Mouse (Mus musculus): ENCODE measurements at regions not wholly inside any gene's neighbourhood (a gene's known extent, or its start where the extent isn't known, plus 50 kb on each side); places are given as distances from the start of the nearest gene placed in this dataset.
"Not testable (repeated sequence)": the region's sequence is repeated elsewhere in the genome, so short reads cannot be mapped to it uniquely, and the experiment has no call there.

- no peak for DNase-seq (ENCODE audit: extremely low read depth, low read depth, low spot score)
- H3K9ac ChIP-seq (ENCODE audit: low read depth, low read length), result no peak overlapping the region
- no peaks in the 10 kb centered on the region for H3K79me2 ChIP-seq (ENCODE audit: control insufficient read depth, insufficient read depth, low read length)
- H3K4me1 ChIP-seq (ENCODE audit: control insufficient read depth, insufficient read depth, low read length), result no peaks in the 10 kb centered on the region
- H3K36me3 ChIP-seq (ENCODE audit: control insufficient read depth, insufficient read depth, low read length), result no peaks in the 10 kb centered on the region
- TF ChIP-seq POLR2A (IDR thresholded peaks at IDR 0.05; ENCODE audit: extremely low read depth, insufficient read depth, low read length) (no peak), CTCF (IDR thresholded peaks at IDR 0.05; ENCODE audit: low read depth, low read length) (no peak)
- H3K4me3 ChIP-seq (ENCODE audit: insufficient read depth, low read depth, low read length), result no peak overlapping the region
- no peak overlapping the region for H3K27ac ChIP-seq (replicated peaks; ENCODE audit: insufficient read depth, low read depth, low read length)
- H3K27me3 ChIP-seq (ENCODE audit: control insufficient read depth, insufficient read depth, low read length), result no peaks in the 10 kb centered on the region
- 44% methylated on average over 3 of the region's 3 CpGs for WGBS
These were observed 1071.5 kb downstream of the Adam6a start for GRCm38 (mm10) chr12:114615179-114615578.

- Histone ChIP-seq H3K79me2 (ENCODE audit: control insufficient read depth, insufficient read depth, low read length) (no peaks in the 10 kb centered on the region), H3K36me3 (ENCODE audit: control insufficient read depth, insufficient read depth, low read length) (no peaks in the 10 kb centered on the region), H3K4me1 (ENCODE audit: control insufficient read depth, insufficient read depth, low read length) (no peaks in the 10 kb centered on the region), H3K27me3 (ENCODE audit: control insufficient read depth, insufficient read depth, low read length) (no peaks in the 10 kb centered on the region), H3K9ac (ENCODE audit: low read depth, low read length) (no peak overlapping the region), H3K27ac (replicated peaks; ENCODE audit: insufficient read depth, low read depth, low read length) (no peak overlapping the region), H3K4me3 (ENCODE audit: insufficient read depth, low read depth, low read length) (no peak overlapping the region)
- WGBS, result 81% methylated on average over 1 of the region's 1 CpGs
- DNase-seq (ENCODE audit: extremely low read depth, low read depth, low spot score), result no peak
- TF ChIP-seq POLR2A (IDR thresholded peaks at IDR 0.05; ENCODE audit: extremely low read depth, insufficient read depth, low read length) (no peak), CTCF (IDR thresholded peaks at IDR 0.05; ENCODE audit: low read depth, low read length) (no peak)
These were observed 1072.0 kb downstream of the Adam6a start for GRCm38 (mm10) chr12:114615712-114616111.

DNA sequence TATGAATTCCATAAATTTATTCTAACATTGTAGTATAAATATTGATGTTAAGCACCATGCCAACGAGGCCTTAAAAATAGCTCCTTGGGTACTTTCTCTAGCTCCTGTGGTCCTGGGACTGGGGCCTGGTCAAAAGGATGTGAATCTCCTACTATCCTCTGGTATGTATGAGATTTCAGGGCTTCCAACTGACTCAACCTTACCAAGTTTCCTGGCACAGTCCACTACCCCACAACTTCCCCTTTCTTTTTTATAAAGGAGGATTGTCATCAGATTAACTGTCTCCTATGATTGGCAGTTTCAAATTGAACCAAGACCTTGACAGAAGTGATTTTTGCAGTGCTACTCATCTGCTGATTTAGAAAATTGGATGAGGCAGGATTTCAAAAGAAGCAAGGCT lies 1097.4 kb downstream of the Adam6a start:
- Histone ChIP-seq H3K4me1 (ENCODE audit: control insufficient read depth, insufficient read depth, low read length) (no peaks in the 10 kb centered on the region), H3K4me3 (ENCODE audit: insufficient read depth, low read depth, low read length) (no peak overlapping the region), H3K27ac (replicated peaks; ENCODE audit: insufficient read depth, low read depth, low read length) (no peak overlapping the region), H3K9ac (ENCODE audit: low read depth, low read length) (no peak overlapping the region), H3K79me2 (ENCODE audit: control insufficient read depth, insufficient read depth, low read length) (no peaks in the 10 kb centered on the region), H3K27me3 (ENCODE audit: control insufficient read depth, insufficient read depth, low read length) (no peaks in the 10 kb centered on the region), H3K36me3 (ENCODE audit: control insufficient read depth, insufficient read depth, low read length) (no peaks in the 10 kb centered on the region)
- DNase-seq (ENCODE audit: extremely low read depth, low read depth, low spot score), result no peak
- TF ChIP-seq POLR2A (IDR thresholded peaks at IDR 0.05; ENCODE audit: extremely low read depth, insufficient read depth, low read length), result no peak
- no peak for TF ChIP-seq CTCF (IDR thresholded peaks at IDR 0.05; ENCODE audit: low read depth, low read length)
- WGBS, result 62% methylated on average over 1 of the region's 1 CpGs

GRCm38 (mm10) chr12:114646372-114646771 lies 1102.7 kb downstream of the Adam6a start:
- no peaks in the 10 kb centered on the region for H3K36me3 ChIP-seq (ENCODE audit: control insufficient read depth, insufficient read depth, low read length)
- no peak overlapping the region for H3K9ac ChIP-seq (ENCODE audit: low read depth, low read length)
- H3K4me1 ChIP-seq (ENCODE audit: control insufficient read depth, insufficient read depth, low read length), result no peaks in the 10 kb centered on the region
- WGBS, result 72% methylated on average over 3 of the region's 3 CpGs
- DNase-seq (ENCODE audit: extremely low read depth, low read depth, low spot score), result no peak
- H3K27me3 ChIP-seq (ENCODE audit: control insufficient read depth, insufficient read depth, low read length), result no peaks in the 10 kb centered on the region
- no peaks in the 10 kb centered on the region for H3K79me2 ChIP-seq (ENCODE audit: control insufficient read depth, insufficient read depth, low read length)
- no peak for TF ChIP-seq POLR2A (IDR thresholded peaks at IDR 0.05; ENCODE audit: extremely low read depth, insufficient read depth, low read length)
- TF ChIP-seq CTCF (IDR thresholded peaks at IDR 0.05; ENCODE audit: low read depth, low read length), result no peak
- H3K27ac ChIP-seq (replicated peaks; ENCODE audit: insufficient read depth, low read depth, low read length), result no peak overlapping the region
- H3K4me3 ChIP-seq (ENCODE audit: insufficient read depth, low read depth, low read length), result no peak overlapping the region

DNA sequence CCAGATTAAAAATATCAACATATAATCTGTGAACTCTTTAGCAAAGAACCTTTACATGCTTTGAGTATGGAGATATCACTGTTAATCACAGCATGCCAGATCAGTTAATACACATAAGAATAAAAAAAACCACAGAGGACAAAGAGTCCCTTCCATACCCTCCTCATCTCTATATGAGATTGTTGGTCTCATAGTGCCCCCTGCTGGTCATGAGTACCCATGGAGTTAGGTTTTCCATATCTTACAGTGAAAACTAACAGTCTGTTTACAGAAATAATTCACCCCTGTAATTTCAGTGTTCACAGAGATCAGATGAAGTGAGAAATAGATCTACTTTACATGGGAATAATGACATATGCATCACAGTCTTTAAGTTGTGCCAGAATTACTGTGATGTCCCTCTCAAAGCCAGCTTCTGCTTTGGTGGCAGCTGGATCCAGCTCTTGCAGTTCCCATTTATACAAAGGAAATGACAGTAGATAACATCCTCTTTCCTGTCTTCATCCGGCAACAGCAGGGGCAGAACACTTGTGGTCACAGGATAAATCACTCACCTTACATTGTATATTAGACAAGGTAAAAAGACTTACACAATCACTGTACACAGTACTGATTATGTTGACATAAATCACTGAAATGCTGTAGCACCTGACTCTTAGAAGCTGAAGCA lies 1106.9 kb downstream of the Adam6a start:
- not testable (repeated sequence) for H3K36me3 ChIP-seq (ENCODE audit: control insufficient read depth, insufficient read depth, low read length); H3K4me1 ChIP-seq (ENCODE audit: control insufficient read depth, insufficient read depth, low read length); H3K9ac ChIP-seq (ENCODE audit: low read depth, low read length); H3K27me3 ChIP-seq (ENCODE audit: control insufficient read depth, insufficient read depth, low read length); H3K4me3 ChIP-seq (ENCODE audit: insufficient read depth, low read depth, low read length); H3K79me2 ChIP-seq (ENCODE audit: control insufficient read depth, insufficient read depth, low read length); H3K27ac ChIP-seq (replicated peaks; ENCODE audit: insufficient read depth, low read depth, low read length); DNase-seq (ENCODE audit: extremely low read depth, low read depth, low spot score)
- 60% methylated on average over 1 of the region's 1 CpGs for WGBS

- H3K9ac ChIP-seq (ENCODE audit: low read depth, low read length); H3K27me3 ChIP-seq (ENCODE audit: control insufficient read depth, insufficient read depth, low read length); DNase-seq (ENCODE audit: extremely low read depth, low read depth, low spot score); H3K79me2 ChIP-seq (ENCODE audit: control insufficient read depth, insufficient read depth, low read length); H3K36me3 ChIP-seq (ENCODE audit: control insufficient read depth, insufficient read depth, low read length); H3K27ac ChIP-seq (replicated peaks; ENCODE audit: insufficient read depth, low read depth, low read length); H3K4me3 ChIP-seq (ENCODE audit: insufficient read depth, low read depth, low read length); H3K4me1 ChIP-seq (ENCODE audit: control insufficient read depth, insufficient read depth, low read length): not testable (repeated sequence)
- 78% methylated on average over 2 of the region's 2 CpGs for WGBS
These were observed 1113.4 kb downstream of the Adam6a start for GRCm38 (mm10) chr12:114657134-114657533.
